Mouse (Mus musculus): ENCODE measurements around the gene Csnk1d.

The Csnk1d gene

GRCm38 (mm10) chr11:120987608-120988007 is 3.5 kb downstream of the Csnk1d start:
- DNase-seq (ENCODE audit: low read depth, low spot score) = no peak

- DNase-seq (ENCODE audit: low read depth, low spot score) = no peak
Measured at GRCm38 (mm10) chr11:120984448-120985330, 6.4 kb downstream of the Csnk1d start.

- no peak for DNase-seq (ENCODE audit: low read depth, low spot score)
Measured at GRCm38 (mm10) chr11:120982459-120982858, 8.7 kb downstream of the Csnk1d start.

- DNase-seq (ENCODE audit: low read depth, low spot score) = no peak
Measured at GRCm38 (mm10) chr11:120981661-120982060, 9.5 kb downstream of the Csnk1d start.

GRCm38 (mm10) chr11:120980427-120981035 is 10.6 kb downstream of the Csnk1d start:
- no peak for DNase-seq (ENCODE audit: low read depth, low spot score)

GRCm38 (mm10) chr11:120979711-120980426 is 11.3 kb downstream of the Csnk1d start:
- no peak for DNase-seq (ENCODE audit: low read depth, low spot score)

GRCm38 (mm10) chr11:120973318-120973717 is 17.8 kb downstream of the Csnk1d start:
- DNase-seq (ENCODE audit: low read depth, low spot score) = no peak

- DNase-seq (ENCODE audit: low read depth, low spot score) = no peak
Measured at GRCm38 (mm10) chr11:120971237-120971636, 19.9 kb downstream of the Csnk1d start.

- DNase-seq (ENCODE audit: low read depth, low spot score) = no peak
Measured at GRCm38 (mm10) chr11:120969742-120970141, 21.4 kb downstream of the Csnk1d start.

GRCm38 (mm10) chr11:120965587-120965986 is 25.5 kb downstream of the Csnk1d start:
- DNase-seq (ENCODE audit: low read depth, low spot score) = no peak

- no peak for DNase-seq (ENCODE audit: low read depth, low spot score)
Measured at GRCm38 (mm10) chr11:120964195-120965157, 26.7 kb downstream of the Csnk1d start.

- DNase-seq (ENCODE audit: low read depth, low spot score) = no peak
Measured at GRCm38 (mm10) chr11:120962909-120963308, 28.2 kb downstream of the Csnk1d start.

GRCm38 (mm10) chr11:120962050-120962771 is 28.9 kb downstream of the Csnk1d start:
- no peak for DNase-seq (ENCODE audit: low read depth, low spot score)

GRCm38 (mm10) chr11:120961594-120961993 is 29.5 kb downstream of the Csnk1d start:
- no peak for DNase-seq (ENCODE audit: low read depth, low spot score)

GRCm38 (mm10) chr11:120960248-120960647 is 30.9 kb downstream of the Csnk1d start:
- no peak for DNase-seq (ENCODE audit: low read depth, low spot score)

GRCm38 (mm10) chr11:120959564-120959963 is 31.6 kb downstream of the Csnk1d start:
- DNase-seq (ENCODE audit: low read depth, low spot score) = no peak

GRCm38 (mm10) chr11:120959066-120959465 is 32.1 kb downstream of the Csnk1d start:
- DNase-seq (ENCODE audit: low read depth, low spot score) = no peak

- DNase-seq (ENCODE audit: low read depth, low spot score) = no peak
Measured at GRCm38 (mm10) chr11:120957731-120958257, 33.3 kb downstream of the Csnk1d start.

- no peak for DNase-seq (ENCODE audit: low read depth, low spot score)
Measured at GRCm38 (mm10) chr11:120957052-120957451, 34.1 kb downstream of the Csnk1d start.

- no peak for DNase-seq (ENCODE audit: low read depth, low spot score)
Measured at GRCm38 (mm10) chr11:120955701-120956100, 35.4 kb downstream of the Csnk1d start.
